Mouse (Mus musculus) C2C12 (cell line): ENCODE results near the gene Amdhd2. TPM values are rescaled to one million over a fixed set of nuclear protein-coding genes. Genes with fewer than 3 reads are reported as not detected.
A peak's percentile ranks its signal among the peaks of the same experiment; 100 is the strongest.
"Not testable (repeated sequence)": the region's sequence is repeated elsewhere in the genome, so short reads cannot be mapped to it uniquely, and the experiment has no call there.

ENCODE experiments used
- H3K27me3 ChIP-seq: one replicate; pipeline ENCODE4 v1.6.1; 2011; ENCODE audit not compliant: control insufficient read depth, insufficient read depth, insufficient read length
- H3K36me3 ChIP-seq: one replicate; pipeline ENCODE4 v1.6.1; 2011; ENCODE audit not compliant: control insufficient read depth, insufficient read depth
- H3K4me3 ChIP-seq: one replicate; pipeline ENCODE4 v1.5.1; 2011; ENCODE audit warnings: mild to moderate bottlenecking, control low read depth; ENCODE audit not compliant: poor library complexity, insufficient read depth, severe bottlenecking
- H3K79me2 ChIP-seq: one replicate; pipeline ENCODE4 v1.6.1; 2011; ENCODE audit not compliant: control insufficient read depth, insufficient read depth
- H3K79me3 ChIP-seq: one replicate; pipeline ENCODE4 v1.6.1; 2011; ENCODE audit warnings: low read depth, control low read depth
- H3ac ChIP-seq: one replicate; pipeline ENCODE3; 2011; ENCODE audit warnings: low read depth; ENCODE audit not compliant: control insufficient read depth, insufficient read length
- CEBPB ChIP-seq: IDR thresholded peaks from one replicate; pipeline ENCODE4 v1.6.1; 2011; ENCODE audit warnings: low read depth, mild to moderate bottlenecking, control low read depth, moderate library complexity
- CTCF ChIP-seq: IDR thresholded peaks from one replicate; pipeline ENCODE4 v1.5.1; 2011; ENCODE audit not compliant: control insufficient read depth, insufficient read depth, insufficient read length
- FOSL1 ChIP-seq: IDR thresholded peaks from one replicate; pipeline ENCODE4 v1.8.0; 2011; ENCODE audit warnings: mild to moderate bottlenecking, low read length; ENCODE audit not compliant: poor library complexity, insufficient read depth, severe bottlenecking
- MAX ChIP-seq: IDR thresholded peaks from one replicate; pipeline ENCODE4 v1.6.1; 2011; ENCODE audit warnings: mild to moderate bottlenecking, control low read depth
- MYOD1 ChIP-seq: IDR thresholded peaks from one replicate; pipeline ENCODE4 v1.6.1; 2011; ENCODE audit warnings: low read depth; ENCODE audit not compliant: control insufficient read depth, insufficient read length
- MYOG ChIP-seq: IDR thresholded peaks from one replicate; pipeline ENCODE4 v1.6.1; 2011; ENCODE audit not compliant: control insufficient read depth, insufficient read length; ENCODE audit errors: extremely low read depth
- USF1 ChIP-seq: IDR thresholded peaks from one replicate; pipeline ENCODE4 v1.6.1; 2011; ENCODE audit warnings: low read depth, mild to moderate bottlenecking, control low read depth, moderate library complexity
- polyA plus RNA-seq: library from polyadenylated mRNA; unstranded; fragments of >200 nt; fragmentation: generic; extraction: Trizol; gene quantifications from one replicate; pipeline ENCODE4 v1.2.1, GENCODE M21; 2012; ENCODE audit warnings: missing spikeins

Gene Amdhd2
- polyA plus RNA-seq, 1 experiment: 41.9 TPM

DNA sequence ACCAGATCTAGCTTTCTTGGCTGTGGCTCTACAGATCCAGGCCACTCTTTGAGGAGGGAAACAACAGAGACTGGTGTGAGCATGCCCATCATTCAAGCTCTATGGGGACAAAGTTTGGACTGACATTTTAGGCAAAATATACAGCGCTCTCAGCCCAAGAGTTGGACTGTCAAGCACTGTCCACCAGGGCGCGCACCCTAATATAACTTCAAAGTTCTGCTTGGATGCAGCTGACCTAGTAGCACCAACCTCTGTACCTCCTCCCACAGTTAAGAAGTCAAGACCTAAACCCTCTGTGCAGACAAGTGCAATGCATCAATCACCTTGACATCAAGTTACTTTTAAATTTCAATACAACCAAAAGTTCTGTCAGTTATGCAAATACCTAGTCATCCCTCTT, 32.0 kb downstream of the Amdhd2 start:
- Histone ChIP-seq H3K4me3 (no peak overlapping the region), H3ac (no peak overlapping the region), H3K36me3 (no peaks in the 10 kb centered on the region), H3K79me3 (peaks cover 63% of the 10 kb centered on the region), H3K27me3 (no peaks in the 10 kb centered on the region), H3K79me2 (peaks cover 95% of the 10 kb centered on the region)
- no peak for TF ChIP-seq MYOD1
- no peak for TF ChIP-seq CEBPB
- no peak for TF ChIP-seq MAX
- TF ChIP-seq FOSL1: no peak
- TF ChIP-seq MYOG: no peak
- TF ChIP-seq CTCF: no peak
- no peak for TF ChIP-seq USF1

DNA sequence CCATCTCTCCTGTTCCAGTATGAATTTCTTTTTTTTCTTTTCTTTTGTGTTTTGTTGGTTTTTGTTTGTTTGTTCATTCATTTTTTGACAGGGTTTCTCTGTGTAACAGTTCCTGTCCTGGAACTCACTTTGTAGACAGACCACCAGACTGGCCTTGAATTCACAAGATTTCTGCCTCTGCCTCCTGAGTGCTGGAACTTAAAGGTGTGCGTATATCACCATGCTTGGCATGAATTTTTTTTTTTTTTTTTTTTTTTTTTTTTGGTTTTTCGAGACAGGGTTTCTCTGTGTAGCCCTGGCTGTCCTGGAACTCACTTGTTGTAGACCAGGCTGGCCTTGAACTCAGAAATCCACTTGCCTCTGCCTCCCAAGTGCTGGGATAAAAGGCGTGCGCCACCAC, 34.3 kb downstream of the Amdhd2 start:
- not testable (repeated sequence) for H3K27me3 ChIP-seq, H3K36me3 ChIP-seq, H3K4me3 ChIP-seq, H3ac ChIP-seq
- Histone ChIP-seq H3K79me2 (peaks cover 100% of the 10 kb centered on the region), H3K79me3 (peaks cover 73% of the 10 kb centered on the region)

DNA sequence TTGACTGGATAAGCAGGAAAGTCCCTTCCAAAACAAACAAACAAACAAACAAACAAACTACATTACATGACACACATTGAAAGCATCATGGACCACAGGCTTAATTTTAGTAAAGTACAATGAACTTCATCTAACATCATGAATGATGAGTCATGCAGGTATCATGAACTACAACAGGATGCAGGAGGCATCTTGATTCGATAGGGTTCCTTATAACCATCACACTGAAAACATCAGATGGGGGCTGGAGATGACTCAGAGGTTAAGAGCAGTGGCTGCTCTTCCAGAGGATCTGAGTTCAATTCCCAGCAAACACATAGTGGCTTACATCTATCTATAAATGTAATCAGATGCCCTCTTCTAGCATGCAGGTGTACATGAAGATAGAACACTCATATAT, 36.0 kb downstream of the Amdhd2 start:
- H3K79me3 ChIP-seq: peaks cover 73% of the 10 kb centered on the region
- no peak overlapping the region for H3K4me3 ChIP-seq
- no peaks in the 10 kb centered on the region for H3K36me3 ChIP-seq
- H3ac ChIP-seq: no peak overlapping the region
- TF ChIP-seq FOSL1: no peak
- no peaks in the 10 kb centered on the region for H3K27me3 ChIP-seq
- H3K79me2 ChIP-seq: peaks cover 100% of the 10 kb centered on the region

- Histone ChIP-seq H3K36me3 (no peaks in the 10 kb centered on the region), H3K79me2 (peaks cover 100% of the 10 kb centered on the region), H3ac (no peak overlapping the region), H3K4me3 (no peak overlapping the region), H3K27me3 (no peaks in the 10 kb centered on the region), H3K79me3 (peaks cover 73% of the 10 kb centered on the region)
- TF ChIP-seq CTCF: no peak
- TF ChIP-seq MYOD1: no peak
- TF ChIP-seq MYOG: no peak
- TF ChIP-seq FOSL1: no peak
- TF ChIP-seq MAX: no peak
- no peak for TF ChIP-seq CEBPB
- no peak for TF ChIP-seq USF1
Observed at GRCm38 (mm10) chr17:24126801-24127200, 36.8 kb downstream of the Amdhd2 start.

- Histone ChIP-seq H3K4me3 (no peak overlapping the region), H3K79me3 (peaks cover 72% of the 10 kb centered on the region), H3ac (no peak overlapping the region), H3K36me3 (no peaks in the 10 kb centered on the region), H3K27me3 (no peaks in the 10 kb centered on the region), H3K79me2 (peaks cover 96% of the 10 kb centered on the region)
- TF ChIP-seq CEBPB: no peak
- no peak for TF ChIP-seq MYOD1
- no peak for TF ChIP-seq MAX
- no peak for TF ChIP-seq MYOG
- peak; percentile 14 for TF ChIP-seq FOSL1
- no peak for TF ChIP-seq CTCF
- no peak for TF ChIP-seq USF1
Observed at GRCm38 (mm10) chr17:24119446-24119845, 44.1 kb downstream of the Amdhd2 start.

GRCm38 (mm10) chr17:24113031-24113430, 50.5 kb downstream of the Amdhd2 start:
- H3K27me3 ChIP-seq: no peaks in the 10 kb centered on the region
- no peak overlapping the region for H3ac ChIP-seq
- peaks cover 22% of the 10 kb centered on the region for H3K36me3 ChIP-seq
- no peak for TF ChIP-seq MYOG
- TF ChIP-seq USF1: no peak
- TF ChIP-seq FOSL1: no peak
- no peak for TF ChIP-seq CEBPB
- TF ChIP-seq MAX: no peak
- no peak for TF ChIP-seq MYOD1
- TF ChIP-seq CTCF: no peak
- H3K4me3 ChIP-seq: no peak overlapping the region
- H3K79me2 ChIP-seq: peaks cover 77% of the 10 kb centered on the region
- H3K79me3 ChIP-seq: peaks cover 35% of the 10 kb centered on the region
